Mouse (Mus musculus) C2C12 (cell line): ENCODE data around the gene Sox5. TPM values are rescaled to one million over a fixed set of nuclear protein-coding genes. Genes with fewer than 3 reads are reported as not detected.

ENCODE experiments used
- H3K27me3 ChIP-seq: one replicate; pipeline ENCODE4 v1.6.1; 2011; ENCODE audit not compliant: control insufficient read depth, insufficient read depth, insufficient read length
- H3K36me3 ChIP-seq: one replicate; pipeline ENCODE4 v1.6.1; 2011; ENCODE audit not compliant: control insufficient read depth, insufficient read depth
- H3K4me3 ChIP-seq: one replicate; pipeline ENCODE4 v1.5.1; 2011; ENCODE audit warnings: mild to moderate bottlenecking, control low read depth; ENCODE audit not compliant: poor library complexity, insufficient read depth, severe bottlenecking
- H3K79me2 ChIP-seq: one replicate; pipeline ENCODE4 v1.6.1; 2011; ENCODE audit not compliant: control insufficient read depth, insufficient read depth
- H3K79me3 ChIP-seq: one replicate; pipeline ENCODE4 v1.6.1; 2011; ENCODE audit warnings: low read depth, control low read depth
- H3ac ChIP-seq: one replicate; pipeline ENCODE3; 2011; ENCODE audit warnings: low read depth; ENCODE audit not compliant: control insufficient read depth, insufficient read length
- CEBPB ChIP-seq: IDR thresholded peaks from one replicate; pipeline ENCODE4 v1.6.1; 2011; ENCODE audit warnings: low read depth, mild to moderate bottlenecking, control low read depth, moderate library complexity
- CTCF ChIP-seq: IDR thresholded peaks from one replicate; pipeline ENCODE4 v1.5.1; 2011; ENCODE audit not compliant: control insufficient read depth, insufficient read depth, insufficient read length
- FOSL1 ChIP-seq: IDR thresholded peaks from one replicate; pipeline ENCODE4 v1.8.0; 2011; ENCODE audit warnings: mild to moderate bottlenecking, low read length; ENCODE audit not compliant: poor library complexity, insufficient read depth, severe bottlenecking
- MAX ChIP-seq: IDR thresholded peaks from one replicate; pipeline ENCODE4 v1.6.1; 2011; ENCODE audit warnings: mild to moderate bottlenecking, control low read depth
- MYOD1 ChIP-seq: IDR thresholded peaks from one replicate; pipeline ENCODE4 v1.6.1; 2011; ENCODE audit warnings: low read depth; ENCODE audit not compliant: control insufficient read depth, insufficient read length
- MYOG ChIP-seq: IDR thresholded peaks from one replicate; pipeline ENCODE4 v1.6.1; 2011; ENCODE audit not compliant: control insufficient read depth, insufficient read length; ENCODE audit errors: extremely low read depth
- USF1 ChIP-seq: IDR thresholded peaks from one replicate; pipeline ENCODE4 v1.6.1; 2011; ENCODE audit warnings: low read depth, mild to moderate bottlenecking, control low read depth, moderate library complexity
- polyA plus RNA-seq: library from polyadenylated mRNA; unstranded; fragments of >200 nt; fragmentation: generic; extraction: Trizol; gene quantifications from one replicate; pipeline ENCODE4 v1.2.1, GENCODE M21; 2012; ENCODE audit warnings: missing spikeins

Sox5 gene
- polyA plus RNA-seq, 1 experiment = 0.07 TPM

- Histone ChIP-seq H3K27me3 (no peaks in the 10 kb centered on the region), H3K79me3 (no peaks in the 10 kb centered on the region), H3K4me3 (no peak overlapping the region), H3K79me2 (no peaks in the 10 kb centered on the region), H3ac (no peak overlapping the region), H3K36me3 (no peaks in the 10 kb centered on the region)
- TF ChIP-seq MYOG = no peak
These were observed 813.9 kb downstream of the Sox5 start for GRCm38 (mm10) chr6:143967724-143968400.

- Histone ChIP-seq H3K4me3 (no peak overlapping the region), H3K36me3 (no peaks in the 10 kb centered on the region), H3K79me3 (no peaks in the 10 kb centered on the region), H3K79me2 (no peaks in the 10 kb centered on the region), H3K27me3 (no peaks in the 10 kb centered on the region), H3ac (no peak overlapping the region)
- TF ChIP-seq CTCF (no peak), CEBPB (no peak), MYOD1 (no peak), MAX (no peak), USF1 (no peak), FOSL1 (no peak), MYOG (no peak)
These were observed 821.3 kb downstream of the Sox5 start for GRCm38 (mm10) chr6:143960487-143960886.

DNA sequence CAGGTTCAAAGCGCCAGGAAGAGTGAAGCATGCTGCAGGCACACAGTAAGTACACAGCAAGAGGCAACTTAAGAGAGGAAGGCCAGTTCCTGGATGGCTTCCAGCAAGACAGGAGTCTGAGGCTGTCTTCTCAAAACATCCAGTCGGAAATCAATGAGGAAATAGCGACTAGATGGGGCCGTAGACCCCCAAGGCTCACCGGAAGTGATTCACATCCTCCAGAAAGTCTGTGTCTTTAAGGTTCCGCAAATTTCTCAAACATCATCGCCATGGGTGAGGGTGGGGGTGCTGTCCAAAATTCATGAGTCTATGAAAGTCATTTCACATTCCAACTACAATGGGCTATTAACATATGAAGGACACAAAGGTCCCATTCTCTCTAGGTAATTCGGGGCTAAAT lies 821.7 kb downstream of the Sox5 start:
- Histone ChIP-seq H3ac (no peak overlapping the region), H3K79me3 (no peaks in the 10 kb centered on the region), H3K79me2 (no peaks in the 10 kb centered on the region), H3K36me3 (no peaks in the 10 kb centered on the region), H3K4me3 (no peak overlapping the region), H3K27me3 (no peaks in the 10 kb centered on the region)
- TF ChIP-seq MYOD1 (no peak), MAX (no peak), MYOG (no peak), USF1 (no peak), FOSL1 (no peak), CEBPB (no peak), CTCF (no peak)

- TF ChIP-seq MYOG (no peak), MYOD1 (no peak), CTCF (no peak), CEBPB (no peak)
- no peak overlapping the region for H3K4me3 ChIP-seq
- no peak overlapping the region for H3ac ChIP-seq
- H3K79me2 ChIP-seq = no peaks in the 10 kb centered on the region
- H3K79me3 ChIP-seq = no peaks in the 10 kb centered on the region
- no peaks in the 10 kb centered on the region for H3K36me3 ChIP-seq
- no peaks in the 10 kb centered on the region for H3K27me3 ChIP-seq
These were observed 823.4 kb downstream of the Sox5 start for GRCm38 (mm10) chr6:143958372-143958771.

GRCm38 (mm10) chr6:143957063-143957462 lies 824.7 kb downstream of the Sox5 start:
- H3K79me2 ChIP-seq = no peaks in the 10 kb centered on the region
- H3K27me3 ChIP-seq = no peaks in the 10 kb centered on the region
- H3K36me3 ChIP-seq = no peaks in the 10 kb centered on the region
- H3ac ChIP-seq = no peak overlapping the region
- H3K79me3 ChIP-seq = no peaks in the 10 kb centered on the region
- no peak overlapping the region for H3K4me3 ChIP-seq
- TF ChIP-seq MYOD1 (no peak), FOSL1 (no peak), MAX (no peak), USF1 (no peak), CTCF (no peak), CEBPB (no peak), MYOG (no peak)

DNA sequence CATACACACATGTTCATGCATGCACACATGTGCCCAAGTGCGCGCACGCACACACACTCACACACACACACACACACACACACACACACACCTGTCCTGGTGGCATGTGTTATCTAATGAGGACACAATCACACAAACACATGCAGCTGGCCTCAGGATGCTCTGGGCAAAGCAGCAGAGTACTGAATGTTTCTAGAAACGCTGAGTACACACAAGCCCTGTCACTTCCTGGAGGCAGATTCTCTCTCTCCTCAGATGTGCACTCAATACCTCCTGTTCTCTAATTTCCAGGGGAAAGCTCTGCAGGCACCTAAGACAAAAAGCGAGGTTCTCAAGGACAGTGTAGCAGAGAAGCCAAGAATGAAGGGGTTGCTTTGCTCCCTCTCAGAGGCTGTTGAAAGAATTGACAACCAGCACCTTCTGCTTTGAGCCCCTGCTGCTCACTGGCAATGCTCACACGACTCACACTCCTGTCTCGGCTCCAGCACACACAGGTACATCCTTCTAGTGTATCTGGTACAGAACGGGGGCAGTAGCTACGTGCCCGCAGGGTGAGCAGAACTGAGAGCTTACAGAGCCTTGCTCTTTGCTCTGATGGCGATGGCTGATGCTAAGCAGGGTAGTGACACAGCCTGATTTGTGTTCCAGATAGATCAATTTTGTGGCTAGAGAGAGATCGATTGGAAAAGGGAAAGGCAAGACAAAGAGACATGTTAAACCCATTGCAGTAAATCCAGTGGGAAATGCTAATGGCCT lies 833.0 kb downstream of the Sox5 start:
- Histone ChIP-seq H3K4me3 (no peak overlapping the region), H3K36me3 (no peaks in the 10 kb centered on the region), H3K27me3 (no peaks in the 10 kb centered on the region), H3K79me2 (no peaks in the 10 kb centered on the region), H3ac (no peak overlapping the region), H3K79me3 (no peaks in the 10 kb centered on the region)
- TF ChIP-seq USF1 = no peak
- TF ChIP-seq CTCF = no peak
- TF ChIP-seq MYOD1 = no peak
- TF ChIP-seq FOSL1 = no peak
- no peak for TF ChIP-seq MYOG
- TF ChIP-seq CEBPB = no peak
- TF ChIP-seq MAX = no peak
